Mouse (Mus musculus): Measurements from ENCODE around the gene Bcdin3d. TPM values are rescaled to one million over a fixed set of nuclear protein-coding genes. Genes with fewer than 3 reads are reported as not detected.
"Not testable (repeated sequence)": the region's sequence is repeated elsewhere in the genome, so short reads cannot be mapped to it uniquely, and the experiment has no call there.

Bcdin3d gene
- polyA plus RNA-seq, 1 experiment from 2014 or later: 12.5 TPM

DNA sequence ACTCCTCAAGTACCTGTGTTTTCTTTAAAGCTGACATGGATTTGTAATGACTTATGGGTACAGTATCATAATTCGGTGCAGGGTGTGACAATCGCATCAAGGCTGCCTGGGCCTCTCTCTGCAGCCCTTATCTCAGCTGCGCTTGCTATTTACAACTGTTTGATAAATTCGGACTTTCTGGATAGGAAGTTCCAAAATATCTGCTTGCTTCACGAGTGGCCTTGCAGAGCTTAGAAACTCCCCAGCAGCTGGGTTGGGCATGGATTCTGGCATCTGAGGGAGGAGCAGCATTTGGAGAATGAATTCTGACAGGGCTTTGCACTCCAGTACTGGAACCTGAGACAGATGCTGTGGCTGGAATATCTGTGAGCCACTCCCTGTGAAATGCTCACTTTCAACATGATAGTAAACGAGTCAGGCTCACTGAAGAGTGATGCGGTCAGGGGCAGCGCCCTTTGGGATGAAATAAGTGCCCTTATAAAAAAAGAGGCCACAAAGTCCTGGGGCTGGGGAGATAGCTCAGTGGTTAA is 24.7 kb downstream of the Bcdin3d start:
- H3K9me3 ChIP-seq (ENCODE audit: control insufficient read depth, low read length): no peaks in the 10 kb centered on the region
- peak overlapping the region; percentile 78 to 87 for H3K27ac ChIP-seq (replicated peaks in 1 of 2; ENCODE audit: control insufficient read depth in 1 of 2, insufficient read depth in 1 of 2, low read depth in 2 of 2, low read length in 2 of 2)
- peak overlapping the region in 1 of 2 experiments; percentile 4; a peak in 1 of 4 replicates for H3K4me3 ChIP-seq (ENCODE audit: control insufficient read depth in 1 of 2, insufficient read depth in 1 of 2, low read depth in 1 of 2, low read length in 2 of 2)
- H3K4me2 ChIP-seq (ENCODE audit: low read length): peak overlapping the region; percentile 52
- H3K36me3 ChIP-seq (ENCODE audit: control insufficient read depth, insufficient read depth, low read length): peaks cover 23% of the 10 kb centered on the region
- H3K4me1 ChIP-seq (ENCODE audit: control insufficient read depth in 2 of 2, insufficient read depth in 2 of 2, low read length in 2 of 2): peaks cover 26 to 29% of the 10 kb centered on the region in 2 experiments
- H3K27me3 ChIP-seq (ENCODE audit: control insufficient read depth, insufficient read depth, low read length): no peaks in the 10 kb centered on the region
- H3K9ac ChIP-seq (ENCODE audit: low read length): peak overlapping the region; percentile 50
- ATAC-seq (ENCODE audit: insufficient number of reproducible peaks, insufficient read depth, low FRiP score, low read depth): no peak
- 22% methylated on average over 8 of the region's 8 CpGs for WGBS

GRCm38 (mm10) chr15:99449131-99449750 is 25.3 kb downstream of the Bcdin3d start:
- Histone ChIP-seq H3K4me1 (ENCODE audit: control insufficient read depth in 2 of 2, insufficient read depth in 2 of 2, low read length in 2 of 2) (peaks cover 25 to 29% of the 10 kb centered on the region in 2 experiments), H3K4me2 (ENCODE audit: low read length) (peak overlapping the region; percentile 52), H3K27me3 (ENCODE audit: control insufficient read depth, insufficient read depth, low read length) (no peaks in the 10 kb centered on the region), H3K27ac (replicated peaks in 1 of 2; ENCODE audit: control insufficient read depth in 1 of 2, insufficient read depth in 1 of 2, low read depth in 2 of 2, low read length in 2 of 2) (peak overlapping the region; percentile 78 to 87), H3K9ac (ENCODE audit: low read length) (peak overlapping the region; percentile 50), H3K36me3 (ENCODE audit: control insufficient read depth, insufficient read depth, low read length) (peaks cover 29% of the 10 kb centered on the region), H3K4me3 (ENCODE audit: control insufficient read depth in 1 of 2, insufficient read depth in 1 of 2, low read depth in 1 of 2, low read length in 2 of 2) (peak overlapping the region in 1 of 2 experiments; percentile 4; a peak in 1 of 4 replicates), H3K9me3 (ENCODE audit: control insufficient read depth, low read length) (no peaks in the 10 kb centered on the region)
- ATAC-seq (ENCODE audit: insufficient number of reproducible peaks, insufficient read depth, low FRiP score, low read depth): peak; percentile 80
- WGBS: 10% methylated on average over 9 of the region's 9 CpGs

GRCm38 (mm10) chr15:99446136-99446535 is 28.4 kb downstream of the Bcdin3d start:
- ATAC-seq (ENCODE audit: insufficient number of reproducible peaks, insufficient read depth, low FRiP score, low read depth); H3K27me3 ChIP-seq (ENCODE audit: control insufficient read depth, insufficient read depth, low read length); H3K9ac ChIP-seq (ENCODE audit: low read length); H3K4me3 ChIP-seq (ENCODE audit: control insufficient read depth in 1 of 2, insufficient read depth in 1 of 2, low read depth in 1 of 2, low read length in 2 of 2); H3K27ac ChIP-seq (replicated peaks in 1 of 2; ENCODE audit: control insufficient read depth in 1 of 2, insufficient read depth in 1 of 2, low read depth in 2 of 2, low read length in 2 of 2); H3K4me2 ChIP-seq (ENCODE audit: low read length); H3K9me3 ChIP-seq (ENCODE audit: control insufficient read depth, low read length): not testable (repeated sequence)
- H3K4me1 ChIP-seq (ENCODE audit: control insufficient read depth in 2 of 2, insufficient read depth in 2 of 2, low read length in 2 of 2): peaks cover 26 to 36% of the 10 kb centered on the region in 2 experiments
- peaks cover 24% of the 10 kb centered on the region for H3K36me3 ChIP-seq (ENCODE audit: control insufficient read depth, insufficient read depth, low read length)
- 88% methylated on average over 10 of the region's 10 CpGs for WGBS

DNA sequence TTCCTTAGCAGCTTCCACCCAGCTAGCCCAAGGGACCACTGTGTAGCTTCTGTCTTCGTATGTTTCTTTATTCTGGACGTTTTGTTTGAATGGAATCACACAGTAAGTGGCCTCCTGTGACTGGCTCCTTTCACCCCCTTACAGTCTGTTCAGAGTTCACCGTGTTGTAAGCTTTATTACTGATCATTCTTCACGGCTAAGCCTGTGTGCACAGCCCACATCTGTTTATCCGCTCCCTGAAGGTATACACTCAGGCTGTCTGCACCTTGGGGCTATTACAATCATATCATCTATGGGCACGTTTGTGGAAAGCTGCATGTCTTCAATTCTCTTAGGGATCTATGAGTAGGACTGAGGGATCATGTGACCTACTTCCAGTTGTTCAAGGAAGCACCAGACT is 29.0 kb downstream of the Bcdin3d start:
- H3K4me2 ChIP-seq (ENCODE audit: low read length): no peak overlapping the region
- peaks cover 29 to 38% of the 10 kb centered on the region in 2 experiments for H3K4me1 ChIP-seq (ENCODE audit: control insufficient read depth in 2 of 2, insufficient read depth in 2 of 2, low read length in 2 of 2)
- 72% methylated on average over 6 of the region's 6 CpGs for WGBS
- no peak overlapping the region for H3K27ac ChIP-seq (replicated peaks in 1 of 2; ENCODE audit: control insufficient read depth in 1 of 2, insufficient read depth in 1 of 2, low read depth in 2 of 2, low read length in 2 of 2)
- H3K9me3 ChIP-seq (ENCODE audit: control insufficient read depth, low read length): no peaks in the 10 kb centered on the region
- H3K4me3 ChIP-seq (ENCODE audit: control insufficient read depth in 1 of 2, insufficient read depth in 1 of 2, low read depth in 1 of 2, low read length in 2 of 2): no peak overlapping the region
- H3K9ac ChIP-seq (ENCODE audit: low read length): no peak overlapping the region
- ATAC-seq (ENCODE audit: insufficient number of reproducible peaks, insufficient read depth, low FRiP score, low read depth): no peak
- no peaks in the 10 kb centered on the region for H3K27me3 ChIP-seq (ENCODE audit: control insufficient read depth, insufficient read depth, low read length)
- peaks cover 24% of the 10 kb centered on the region for H3K36me3 ChIP-seq (ENCODE audit: control insufficient read depth, insufficient read depth, low read length)

DNA sequence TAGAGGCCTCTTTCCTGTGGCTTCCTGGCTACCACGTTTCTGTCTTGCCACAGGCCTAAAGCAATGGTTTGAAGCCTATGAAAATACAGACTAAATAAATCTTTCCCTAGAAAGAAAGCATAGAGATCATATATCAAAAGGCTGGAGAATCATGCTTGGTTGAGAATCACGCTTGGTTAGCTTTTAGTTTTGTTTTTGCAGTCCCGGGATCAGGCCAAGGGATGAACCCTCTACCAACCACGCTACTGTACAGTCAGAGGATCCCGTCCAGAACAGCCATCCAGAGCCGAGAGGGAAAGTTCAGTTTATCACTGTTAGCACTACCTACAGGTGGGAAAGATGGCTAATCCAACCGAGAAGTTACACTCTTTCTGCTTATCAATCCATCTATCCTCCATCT is 32.2 kb downstream of the Bcdin3d start:
- no peak overlapping the region for H3K9ac ChIP-seq (ENCODE audit: low read length)
- ATAC-seq (ENCODE audit: insufficient number of reproducible peaks, insufficient read depth, low FRiP score, low read depth): no peak
- no peak overlapping the region for H3K4me3 ChIP-seq (ENCODE audit: control insufficient read depth in 1 of 2, insufficient read depth in 1 of 2, low read depth in 1 of 2, low read length in 2 of 2)
- WGBS: 82% methylated on average over 7 of the region's 7 CpGs
- H3K27me3 ChIP-seq (ENCODE audit: control insufficient read depth, insufficient read depth, low read length): no peaks in the 10 kb centered on the region
- no peak overlapping the region for H3K4me2 ChIP-seq (ENCODE audit: low read length)
- H3K27ac ChIP-seq (replicated peaks in 1 of 2; ENCODE audit: control insufficient read depth in 1 of 2, insufficient read depth in 1 of 2, low read depth in 2 of 2, low read length in 2 of 2): no peak overlapping the region
- peaks cover 17 to 23% of the 10 kb centered on the region in 2 experiments for H3K4me1 ChIP-seq (ENCODE audit: control insufficient read depth in 2 of 2, insufficient read depth in 2 of 2, low read length in 2 of 2)
- no peaks in the 10 kb centered on the region for H3K9me3 ChIP-seq (ENCODE audit: control insufficient read depth, low read length)
- H3K36me3 ChIP-seq (ENCODE audit: control insufficient read depth, insufficient read depth, low read length): peaks cover 31% of the 10 kb centered on the region

- 52% methylated on average over 8 of the region's 8 CpGs for WGBS
These were observed 33.6 kb downstream of the Bcdin3d start for GRCm38 (mm10) chr15:99440816-99441457.

DNA sequence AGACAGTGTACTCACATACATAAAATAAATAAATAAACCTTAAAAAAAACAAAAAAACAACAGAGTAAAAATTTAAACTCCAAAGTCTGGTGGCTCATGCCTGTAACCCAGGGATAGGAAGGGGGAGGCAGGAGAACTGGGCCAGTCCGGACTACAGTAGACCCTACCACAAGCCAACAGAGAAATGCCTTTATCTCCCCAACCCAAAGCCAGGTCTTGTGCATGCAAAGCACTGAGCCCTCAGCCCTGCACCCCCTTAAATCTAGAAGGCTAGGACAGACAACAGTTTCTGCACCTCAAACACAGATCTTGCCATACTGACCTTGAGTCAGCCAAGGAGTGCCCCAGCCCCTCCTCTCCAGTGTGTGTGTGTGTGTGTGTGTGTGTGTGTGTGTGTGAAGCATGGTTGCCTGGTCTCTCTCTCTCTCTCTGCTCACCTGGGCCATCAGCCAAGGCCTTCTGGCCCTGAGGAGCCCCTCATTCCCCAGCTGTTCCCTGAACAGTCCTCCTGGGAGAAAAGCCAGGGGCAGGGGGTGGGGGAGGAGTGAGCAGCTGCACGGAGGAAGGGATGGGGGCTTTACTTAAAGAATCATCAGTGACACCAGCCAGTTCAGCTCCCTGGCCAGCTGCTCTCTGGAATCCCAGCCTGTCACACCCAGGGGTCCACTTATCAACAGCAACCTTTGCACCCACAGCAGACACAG is 34.3 kb downstream of the Bcdin3d start:
- Histone ChIP-seq H3K27ac (replicated peaks in 1 of 2; ENCODE audit: control insufficient read depth in 1 of 2, insufficient read depth in 1 of 2, low read depth in 2 of 2, low read length in 2 of 2) (peak overlapping the region; percentile 74 to 86), H3K4me1 (ENCODE audit: control insufficient read depth in 2 of 2, insufficient read depth in 2 of 2, low read length in 2 of 2) (peaks cover 19 to 38% of the 10 kb centered on the region in 2 experiments), H3K36me3 (ENCODE audit: control insufficient read depth, insufficient read depth, low read length) (peaks cover 34% of the 10 kb centered on the region), H3K9ac (ENCODE audit: low read length) (peak overlapping the region; percentile 57; the same call in 1 of the 2 replicates), H3K4me2 (ENCODE audit: low read length) (peak overlapping the region; percentile 34), H3K27me3 (ENCODE audit: control insufficient read depth, insufficient read depth, low read length) (no peaks in the 10 kb centered on the region), H3K4me3 (ENCODE audit: control insufficient read depth in 1 of 2, insufficient read depth in 1 of 2, low read depth in 1 of 2, low read length in 2 of 2) (no peak overlapping the region), H3K9me3 (ENCODE audit: control insufficient read depth, low read length) (no peaks in the 10 kb centered on the region)
- WGBS: 33% methylated on average over 2 of the region's 2 CpGs
- ATAC-seq (ENCODE audit: insufficient number of reproducible peaks, insufficient read depth, low FRiP score, low read depth): peak; percentile 80

More at GRCm38 (mm10) chr15:99440816-99441457, 33.6 kb downstream of the Bcdin3d start:
- Histone ChIP-seq H3K27ac (replicated peaks in 1 of 2; ENCODE audit: control insufficient read depth in 1 of 2, insufficient read depth in 1 of 2, low read depth in 2 of 2, low read length in 2 of 2) (peak overlapping the region; percentile 74 to 86), H3K9me3 (ENCODE audit: control insufficient read depth, low read length) (no peaks in the 10 kb centered on the region), H3K27me3 (ENCODE audit: control insufficient read depth, insufficient read depth, low read length) (no peaks in the 10 kb centered on the region), H3K36me3 (ENCODE audit: control insufficient read depth, insufficient read depth, low read length) (peaks cover 34% of the 10 kb centered on the region), H3K4me1 (ENCODE audit: control insufficient read depth in 2 of 2, insufficient read depth in 2 of 2, low read length in 2 of 2) (peaks cover 18 to 34% of the 10 kb centered on the region in 2 experiments), H3K4me3 (ENCODE audit: control insufficient read depth in 1 of 2, insufficient read depth in 1 of 2, low read depth in 1 of 2, low read length in 2 of 2) (no peak overlapping the region), H3K9ac (ENCODE audit: low read length) (0 out of 2 replicates have a peak overlapping the region, but pooled peaks have one; percentile 30), H3K4me2 (ENCODE audit: low read length) (peak overlapping the region; percentile 34)
- no peak for ATAC-seq (ENCODE audit: insufficient number of reproducible peaks, insufficient read depth, low FRiP score, low read depth)

Data from heart, embryonic 14.5 days (tissue).